Mouse (Mus musculus): ENCODE measurements around the gene Rab11fip4.

DNA sequence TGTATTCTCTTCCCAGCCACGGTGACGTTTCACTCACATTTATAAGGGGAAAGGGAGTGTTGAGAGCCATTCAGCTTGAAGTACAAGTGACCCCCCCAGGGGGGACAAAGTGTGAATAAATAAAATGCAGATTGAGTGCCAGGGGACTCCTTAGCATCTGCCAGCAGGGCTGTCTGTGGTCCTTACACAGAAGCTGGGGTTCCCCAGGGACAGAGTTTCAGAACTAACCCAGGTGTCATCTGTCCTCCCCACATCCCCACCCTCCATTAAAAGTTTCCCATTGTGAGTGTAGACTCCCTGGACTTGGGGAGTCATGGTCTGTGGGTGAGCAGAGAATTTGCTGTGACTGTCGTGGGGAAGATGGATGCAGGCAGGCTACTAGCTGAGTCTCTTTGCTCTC is 90.8 kb downstream of the Rab11fip4 start:
- no peak for TF ChIP-seq POLR2AphosphoS5 (IDR thresholded peaks at IDR 0.05; ENCODE audit: insufficient replicate concordance, low read depth, low read length)
- no peak for TF ChIP-seq CTCF (IDR thresholded peaks at IDR 0.05; ENCODE audit: low read depth, low read length)
- no peak for TF ChIP-seq TAL1 (conservative IDR thresholded peaks at IDR 0.05; ENCODE audit: low read depth, low read length)
